Mouse (Mus musculus): ENCODE data around the gene Eif5b.
"Not testable (repeated sequence)": the region's sequence is repeated elsewhere in the genome, so short reads cannot be mapped to it uniquely, and the experiment has no call there.

Eif5b gene

GRCm38 (mm10) chr1:38003046-38003445, 5.2 kb downstream of the Eif5b start:
- DNase-seq (ENCODE audit: low spot score in 2 of 2), result no peak

GRCm38 (mm10) chr1:38006741-38007140, 8.9 kb downstream of the Eif5b start:
- no peak for DNase-seq (ENCODE audit: low spot score in 2 of 2)

GRCm38 (mm10) chr1:38011647-38012046, 13.8 kb downstream of the Eif5b start:
- DNase-seq (ENCODE audit: low spot score in 2 of 2), result no peak

DNA sequence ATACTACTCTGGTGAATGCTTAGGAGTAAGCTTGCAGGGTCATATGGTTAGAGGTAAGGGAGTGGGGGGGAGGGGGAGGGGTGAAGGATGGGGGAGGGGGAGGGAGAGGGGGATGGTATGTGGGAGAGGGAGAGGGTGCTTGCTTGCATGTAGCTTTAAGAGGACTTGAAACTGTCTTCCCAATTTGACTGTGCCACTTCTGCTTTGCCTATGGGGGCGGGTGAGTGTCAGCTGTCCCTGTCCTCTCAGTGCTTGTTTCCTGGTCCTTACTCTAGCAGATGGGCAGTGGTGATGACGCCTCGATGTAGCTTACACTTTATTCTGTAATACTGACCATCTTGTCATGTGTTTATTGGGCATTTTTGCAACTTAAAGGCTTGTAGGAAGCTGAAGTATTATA, 14.3 kb downstream of the Eif5b start:
- DNase-seq (ENCODE audit: low spot score in 2 of 2), result no peak

DNA sequence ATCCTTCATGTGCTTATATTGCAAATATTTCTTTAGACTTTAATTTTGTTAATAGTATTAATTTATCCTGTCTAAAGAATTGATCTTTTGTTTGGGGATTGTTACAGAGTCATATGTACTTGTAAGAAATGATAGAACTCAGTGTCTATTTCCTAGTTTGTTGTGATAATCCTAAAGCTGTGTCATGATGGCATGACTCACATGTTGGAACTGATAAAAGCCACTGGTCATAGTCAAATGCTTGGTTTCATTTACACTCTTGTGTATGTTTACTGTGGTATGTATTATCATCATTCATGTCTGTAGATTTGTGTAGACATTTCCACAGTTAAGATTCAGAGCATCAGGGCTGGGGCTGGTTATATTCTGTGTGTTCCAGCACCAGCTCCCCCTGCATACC, 14.7 kb downstream of the Eif5b start:
- DNase-seq (ENCODE audit: low spot score in 2 of 2), result no peak

DNA sequence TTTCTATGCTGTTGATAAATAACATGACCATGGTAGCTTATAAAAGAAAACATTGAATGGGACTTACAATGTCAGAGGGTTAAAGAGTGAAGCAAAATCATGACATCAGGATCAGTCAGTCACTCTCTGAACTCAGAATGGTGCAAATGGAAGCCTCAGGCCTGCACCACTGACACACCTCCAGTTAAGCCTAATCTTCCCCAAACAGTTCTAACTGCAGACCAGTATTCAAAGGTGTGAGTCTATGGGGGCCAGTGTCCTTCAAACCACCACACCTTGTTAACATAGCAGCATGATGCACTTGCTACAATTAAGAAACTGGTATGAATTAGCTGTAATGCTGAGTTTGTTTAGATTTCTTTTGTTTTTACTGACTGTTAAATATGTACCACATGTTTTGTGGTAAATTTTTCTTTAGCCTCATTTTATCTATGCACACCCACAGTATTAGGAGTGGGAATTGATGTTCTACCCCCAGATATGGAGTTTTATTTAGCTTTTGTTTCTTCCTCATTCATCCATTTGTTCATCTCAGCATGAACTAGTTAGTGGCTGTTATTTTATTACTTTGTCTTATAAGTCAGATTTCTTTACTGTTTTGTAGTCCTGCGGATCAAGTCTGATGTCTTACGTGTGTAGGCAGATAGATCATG, 16.9 kb downstream of the Eif5b start:
- DNase-seq (ENCODE audit: low spot score in 2 of 2), result no peak

- DNase-seq (ENCODE audit: low spot score in 2 of 2), result no peak
Observed at GRCm38 (mm10) chr1:38027301-38027700, 29.5 kb downstream of the Eif5b start.

- no peak for DNase-seq (ENCODE audit: low spot score in 2 of 2)
Observed at GRCm38 (mm10) chr1:38031391-38031790, 33.6 kb downstream of the Eif5b start.

GRCm38 (mm10) chr1:38035521-38035920, 37.7 kb downstream of the Eif5b start:
- DNase-seq (ENCODE audit: low spot score in 2 of 2), result no peak

DNA sequence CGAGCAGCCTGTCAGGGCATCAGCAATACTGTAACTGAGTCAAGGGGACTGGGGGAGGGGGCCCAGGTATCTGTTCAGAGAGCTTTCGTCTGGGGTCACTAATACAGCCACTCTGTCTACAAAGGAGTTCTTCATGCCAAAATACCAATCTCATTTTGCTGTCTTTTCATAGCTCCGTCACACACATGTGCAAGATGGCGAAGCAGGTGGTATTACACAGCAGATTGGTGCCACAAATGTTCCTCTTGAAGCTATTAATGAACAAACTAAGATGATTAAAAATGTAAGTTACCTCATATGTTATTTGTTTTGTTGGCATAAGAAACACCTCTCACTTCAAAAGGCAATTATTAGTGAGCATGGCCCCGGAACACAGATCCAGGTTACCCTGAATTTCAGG, 39.6 kb downstream of the Eif5b start:
- no peak for DNase-seq (ENCODE audit: low spot score in 2 of 2)

- no peak for DNase-seq (ENCODE audit: low spot score in 2 of 2)
Observed at GRCm38 (mm10) chr1:38038898-38039297, 41.1 kb downstream of the Eif5b start.

GRCm38 (mm10) chr1:38048121-38048520, 50.3 kb downstream of the Eif5b start:
- no peak for DNase-seq (ENCODE audit: low spot score in 2 of 2)

GRCm38 (mm10) chr1:38049562-38049961, 51.8 kb downstream of the Eif5b start:
- no peak for DNase-seq (ENCODE audit: low spot score in 2 of 2)

DNA sequence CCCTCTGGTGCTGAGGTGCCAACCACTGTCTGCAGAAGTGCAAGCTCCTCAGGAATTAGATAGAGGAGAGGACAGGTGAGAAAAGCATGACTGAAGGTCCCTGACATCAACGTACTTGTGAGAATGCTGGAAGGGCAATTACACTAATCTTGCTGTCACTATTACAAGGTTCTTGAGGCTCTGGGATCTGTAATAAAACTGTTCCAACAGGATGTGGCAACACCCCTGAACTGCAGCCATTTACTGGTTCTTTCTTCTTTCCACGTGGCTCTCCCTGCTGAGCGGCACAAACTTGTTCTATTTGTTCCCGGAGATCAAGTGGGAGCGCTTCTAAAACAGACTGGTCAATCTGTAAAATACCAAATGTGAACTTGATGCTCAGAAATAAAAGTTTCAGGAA, 57.4 kb downstream of the Eif5b start:
- no peak for DNase-seq (ENCODE audit: low spot score in 2 of 2)

DNA sequence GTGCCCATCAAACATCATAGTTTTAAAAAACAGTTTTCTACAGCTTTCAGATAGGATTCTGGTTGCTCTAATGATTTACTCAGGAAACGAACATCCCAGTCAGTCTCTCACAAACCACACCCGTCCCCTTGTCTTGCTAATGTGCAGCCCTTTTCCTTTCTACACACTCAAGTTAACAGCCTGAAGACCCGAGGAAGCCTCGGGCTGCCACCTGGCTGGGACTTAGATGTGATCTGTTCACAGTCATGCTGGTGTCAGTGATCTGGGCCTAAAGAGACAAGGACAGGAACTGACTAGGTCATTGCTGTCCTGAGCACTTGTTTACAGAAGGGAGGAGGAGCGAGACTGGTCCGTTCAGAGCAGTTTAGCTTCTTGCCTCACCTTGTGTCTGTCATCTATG, 60.6 kb downstream of the Eif5b start:
- DNase-seq (ENCODE audit: low spot score in 2 of 2), result no peak

DNA sequence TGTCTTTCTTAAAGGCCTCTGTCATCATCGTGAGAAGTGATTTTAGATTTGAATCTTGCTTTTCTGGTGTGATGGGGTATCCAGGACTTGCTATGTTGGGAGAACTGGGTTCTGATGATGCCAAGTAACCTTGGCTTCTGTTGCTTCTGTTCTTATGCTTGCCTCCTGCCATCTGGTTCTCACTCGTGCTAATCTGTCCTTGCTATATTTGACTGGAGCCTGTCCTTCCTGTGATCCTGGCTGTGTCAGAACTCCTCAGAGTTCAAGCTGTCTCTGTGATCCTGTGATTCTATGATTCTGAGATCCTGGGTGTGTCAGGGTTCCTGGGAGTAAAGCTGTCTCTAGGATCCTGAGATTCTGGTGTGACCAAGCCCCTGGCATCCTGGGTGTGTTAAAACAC, 64.3 kb downstream of the Eif5b start:
- DNase-seq (ENCODE audit: low spot score in 2 of 2), result not testable (repeated sequence)

DNA sequence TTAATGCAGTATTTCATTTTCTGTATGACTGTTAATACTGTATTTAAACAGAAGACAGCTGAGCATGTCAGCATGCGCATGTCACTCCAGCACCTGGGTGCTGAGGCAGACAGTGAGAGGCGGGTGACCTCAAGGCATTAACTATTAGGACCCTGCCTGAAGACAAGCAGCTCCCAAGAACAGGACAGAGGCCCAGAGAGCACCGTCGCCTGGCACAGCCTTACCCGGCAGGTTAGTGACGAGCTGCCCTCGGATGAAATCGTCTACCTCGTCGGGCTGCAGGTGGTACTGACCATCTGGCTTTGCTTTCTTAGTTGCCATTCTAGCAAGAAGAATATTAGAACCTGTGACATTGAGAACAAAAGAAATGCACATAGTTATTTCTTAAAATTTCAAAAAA, 69.5 kb downstream of the Eif5b start:
- no peak for DNase-seq (ENCODE audit: low spot score in 2 of 2)

- no peak for DNase-seq (ENCODE audit: low spot score in 2 of 2)
Observed at GRCm38 (mm10) chr1:38071326-38071725, 73.5 kb downstream of the Eif5b start.

- DNase-seq (ENCODE audit: low spot score in 2 of 2), result no peak
Observed at GRCm38 (mm10) chr1:38081316-38081715, 83.5 kb downstream of the Eif5b start.

- no peak for DNase-seq (ENCODE audit: low spot score in 2 of 2)
Observed at GRCm38 (mm10) chr1:38103214-38103613, 105.4 kb downstream of the Eif5b start.

DNA sequence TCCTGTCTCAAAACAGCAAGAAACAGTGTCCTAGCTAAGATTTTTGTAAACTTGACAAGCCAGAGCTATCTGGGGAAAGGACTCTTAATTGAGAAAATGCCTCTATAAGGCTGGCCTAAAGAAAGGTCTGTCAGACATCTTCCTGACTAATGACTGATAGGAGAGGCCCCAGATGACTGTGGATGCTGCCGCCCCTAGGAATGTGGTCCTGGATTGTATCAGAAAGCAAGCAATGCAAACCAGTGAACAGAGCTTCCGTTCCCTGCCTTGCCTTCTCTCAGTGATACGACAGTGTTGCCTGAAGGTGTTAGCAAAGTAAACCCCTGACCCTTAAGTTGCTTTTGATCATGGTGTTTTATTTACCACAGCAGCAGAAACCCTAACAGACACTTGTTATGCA, 106.0 kb downstream of the Eif5b start:
- DNase-seq (ENCODE audit: low spot score in 2 of 2), result no peak
